Mouse (Mus musculus) right cerebral cortex, adult 2 months (tissue): Measurements from ENCODE around the gene Tmem51.

ENCODE experiments used
- DNase-seq, 2 experiments: peaks; one replicate each; pipeline ENCODE4 v3.0.0; 2021 to 2022; ENCODE audit warnings: low spot score in 2 of 2

Gene Tmem51

GRCm38 (mm10) chr4:142081631-142082283, 2.3 kb downstream of the Tmem51 start:
- DNase-seq = no peak

GRCm38 (mm10) chr4:142080901-142081630, 3.0 kb downstream of the Tmem51 start:
- DNase-seq = peak; percentile 33 to 36

DNA sequence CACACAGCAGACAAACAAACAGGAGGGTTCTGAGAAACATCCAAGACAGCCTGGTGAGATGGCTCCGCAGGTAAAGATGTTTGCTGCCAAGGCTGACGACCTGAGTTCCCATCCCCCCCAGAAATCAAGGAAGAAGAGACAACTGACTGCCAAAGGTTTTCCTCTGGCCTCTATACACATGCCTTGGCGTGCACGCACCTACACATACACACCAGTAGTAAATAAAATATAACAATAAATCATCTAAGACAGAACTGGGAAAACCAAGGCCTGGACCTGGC, 3.7 kb downstream of the Tmem51 start:
- no peak for DNase-seq

DNA sequence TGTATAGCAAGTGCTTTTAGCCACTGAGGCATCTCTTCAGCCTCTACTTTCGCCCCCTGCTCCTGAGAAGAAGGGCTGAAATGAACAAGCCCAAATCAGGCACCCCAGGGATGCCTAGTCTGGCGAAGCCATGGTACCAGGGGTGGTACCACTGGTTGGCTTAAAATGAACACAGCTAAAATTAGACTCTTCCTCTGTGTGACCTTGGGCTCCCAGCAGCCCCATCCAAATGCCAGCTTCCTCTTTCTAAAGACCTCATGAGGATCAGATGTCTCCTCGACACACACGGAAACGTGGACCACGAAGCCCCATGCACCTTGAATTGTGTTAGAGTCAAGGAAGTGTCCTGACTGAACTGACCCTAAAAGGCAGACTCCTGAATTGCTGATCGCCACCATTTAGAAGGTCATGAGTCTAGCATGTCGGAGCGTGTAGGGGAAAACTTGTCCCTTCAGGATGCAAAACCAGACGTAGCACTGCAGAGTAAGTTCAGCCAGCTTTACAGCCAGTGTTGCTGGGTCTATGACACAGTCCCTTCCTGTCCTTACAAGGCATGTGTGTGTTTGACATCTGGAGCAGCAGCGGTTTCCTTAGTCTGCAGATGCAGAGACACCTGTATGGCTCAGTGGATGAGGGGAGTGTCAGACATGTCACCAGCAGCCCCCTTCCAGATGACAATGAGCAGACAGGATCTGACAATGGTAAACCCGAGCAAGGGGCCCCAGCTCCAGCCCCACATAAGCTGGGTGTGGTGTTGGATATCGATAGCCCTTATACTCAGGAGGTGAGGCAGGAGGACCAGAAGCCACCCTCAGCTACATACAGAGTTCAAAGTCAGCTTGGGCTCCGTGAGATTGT, 4.2 kb downstream of the Tmem51 start:
- no peak for DNase-seq

DNA sequence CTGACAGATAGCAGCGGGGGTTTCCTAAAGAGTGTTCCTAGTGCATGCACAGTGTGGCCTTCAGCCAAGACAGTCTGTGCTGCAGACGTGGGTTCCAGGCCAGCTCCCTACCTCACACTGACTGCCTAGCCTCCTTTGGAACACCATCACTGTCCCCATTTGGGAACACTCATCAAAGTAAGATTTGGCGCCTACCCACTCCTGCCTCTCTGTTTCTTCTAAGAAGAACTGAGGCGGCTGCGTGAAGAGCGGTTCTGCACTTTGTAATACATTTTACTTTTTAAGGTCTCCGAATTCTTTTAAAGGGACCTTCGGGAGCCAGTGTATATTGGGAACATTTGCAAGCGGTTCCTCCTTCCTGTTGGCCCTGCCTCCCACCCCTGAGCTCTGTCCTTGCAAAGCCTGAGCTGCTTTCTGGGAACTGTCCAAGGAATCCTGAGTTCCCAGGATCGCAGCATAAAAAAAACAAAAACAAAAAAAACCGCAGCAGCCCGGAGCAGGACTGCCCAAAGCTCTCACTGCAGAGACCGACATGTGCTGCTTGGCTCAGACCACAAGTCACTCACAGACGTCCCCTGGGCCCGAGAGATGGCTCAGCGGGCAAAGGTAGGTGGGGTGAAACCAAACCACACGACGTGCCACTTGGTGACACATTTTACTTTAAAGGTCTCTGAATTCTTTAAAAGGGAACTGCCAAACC, 6.4 kb downstream of the Tmem51 start:
- peak in 1 of 2 experiments; percentile 31 for DNase-seq

GRCm38 (mm10) chr4:142076883-142077282, 7.2 kb downstream of the Tmem51 start:
- no peak for DNase-seq

GRCm38 (mm10) chr4:142075931-142076330, 8.2 kb downstream of the Tmem51 start:
- no peak for DNase-seq

- no peak for DNase-seq
Observed at GRCm38 (mm10) chr4:142074060-142074732, 9.9 kb downstream of the Tmem51 start.

DNA sequence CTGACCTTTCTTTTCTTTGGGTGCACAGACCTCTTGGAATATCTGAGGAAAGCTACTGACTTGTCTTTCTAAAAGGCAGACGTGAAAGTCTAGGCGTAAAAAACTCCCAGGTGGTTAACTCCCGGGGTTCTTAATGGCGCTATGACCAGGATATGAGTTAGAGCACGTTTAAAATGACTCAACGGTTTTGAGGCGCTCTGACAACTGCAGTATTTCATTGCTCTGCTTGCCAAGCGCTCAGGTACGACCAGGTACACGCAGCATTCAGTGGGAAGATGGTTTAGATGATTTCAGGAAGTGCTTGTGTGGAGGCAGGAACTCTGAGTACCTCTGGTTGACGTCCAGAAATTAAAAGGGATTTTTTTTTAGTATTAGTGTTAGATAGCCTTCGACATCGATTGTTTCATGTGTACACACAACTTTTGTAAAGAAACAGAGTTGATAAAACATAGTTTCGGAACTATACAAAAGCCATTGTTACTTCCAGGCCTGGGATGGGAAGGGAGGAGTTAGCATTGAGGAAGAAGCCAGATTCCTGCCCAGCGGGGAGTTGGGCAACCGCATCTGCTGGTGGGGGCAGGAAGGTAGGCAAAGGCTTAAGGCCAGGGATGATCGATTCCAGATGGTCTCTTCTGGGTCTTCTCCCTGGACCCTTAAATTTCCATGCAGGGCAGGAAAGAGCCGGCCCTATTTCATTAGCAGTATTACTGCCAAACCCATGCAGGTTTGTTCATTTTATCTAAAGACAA, 12.7 kb downstream of the Tmem51 start:
- DNase-seq = no peak

GRCm38 (mm10) chr4:142070840-142071239, 13.3 kb downstream of the Tmem51 start:
- no peak for DNase-seq

- no peak for DNase-seq
Observed at GRCm38 (mm10) chr4:142068899-142069812, 14.9 kb downstream of the Tmem51 start.

DNA sequence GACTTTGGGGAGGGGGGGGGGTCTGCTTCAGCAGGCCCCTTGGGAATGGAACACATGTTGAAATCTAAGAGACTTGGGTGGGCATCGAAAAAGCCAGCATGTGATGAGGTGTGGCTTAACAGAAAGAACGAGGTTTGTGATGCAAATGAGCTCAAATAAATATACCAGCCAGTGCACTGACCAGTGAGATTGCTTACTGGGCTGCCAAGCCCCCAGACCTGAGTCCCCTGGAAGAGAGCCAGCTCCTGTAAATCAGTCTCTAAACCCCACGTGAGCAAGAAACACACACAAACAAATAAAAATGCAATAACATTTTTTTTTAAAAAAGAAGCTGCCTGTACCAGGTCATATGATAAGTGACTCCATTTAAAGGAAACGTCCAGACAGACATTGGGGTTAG, 17.5 kb downstream of the Tmem51 start:
- no peak for DNase-seq

- no peak for DNase-seq
Observed at GRCm38 (mm10) chr4:142065835-142066234, 18.3 kb downstream of the Tmem51 start.

- DNase-seq = no peak
Observed at GRCm38 (mm10) chr4:142065270-142065669, 18.8 kb downstream of the Tmem51 start.

- no peak for DNase-seq
Observed at GRCm38 (mm10) chr4:142064582-142065228, 19.4 kb downstream of the Tmem51 start.

DNA sequence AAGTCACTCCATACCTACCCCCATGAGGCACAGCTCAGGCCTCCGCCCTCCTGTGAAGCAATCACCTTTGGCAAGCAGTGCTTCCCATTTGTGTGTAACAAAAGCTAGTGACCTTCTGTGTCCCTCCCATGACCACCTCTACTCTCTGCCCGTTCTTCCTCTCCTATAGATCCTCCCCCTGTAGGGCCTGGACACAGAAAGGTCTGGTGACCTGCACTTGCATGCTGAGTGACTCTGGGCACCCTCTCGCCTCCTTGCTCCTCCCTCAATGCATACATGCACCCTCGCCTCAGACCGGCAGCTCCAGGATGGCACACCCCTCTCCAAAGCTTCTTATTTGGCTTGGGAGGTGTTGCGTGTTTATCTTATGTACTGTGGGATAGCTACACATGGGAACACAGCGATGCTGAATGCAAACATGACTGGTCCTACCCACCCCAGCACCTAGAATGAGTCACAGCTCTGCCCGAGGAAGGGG, 21.0 kb downstream of the Tmem51 start:
- no peak for DNase-seq

DNA sequence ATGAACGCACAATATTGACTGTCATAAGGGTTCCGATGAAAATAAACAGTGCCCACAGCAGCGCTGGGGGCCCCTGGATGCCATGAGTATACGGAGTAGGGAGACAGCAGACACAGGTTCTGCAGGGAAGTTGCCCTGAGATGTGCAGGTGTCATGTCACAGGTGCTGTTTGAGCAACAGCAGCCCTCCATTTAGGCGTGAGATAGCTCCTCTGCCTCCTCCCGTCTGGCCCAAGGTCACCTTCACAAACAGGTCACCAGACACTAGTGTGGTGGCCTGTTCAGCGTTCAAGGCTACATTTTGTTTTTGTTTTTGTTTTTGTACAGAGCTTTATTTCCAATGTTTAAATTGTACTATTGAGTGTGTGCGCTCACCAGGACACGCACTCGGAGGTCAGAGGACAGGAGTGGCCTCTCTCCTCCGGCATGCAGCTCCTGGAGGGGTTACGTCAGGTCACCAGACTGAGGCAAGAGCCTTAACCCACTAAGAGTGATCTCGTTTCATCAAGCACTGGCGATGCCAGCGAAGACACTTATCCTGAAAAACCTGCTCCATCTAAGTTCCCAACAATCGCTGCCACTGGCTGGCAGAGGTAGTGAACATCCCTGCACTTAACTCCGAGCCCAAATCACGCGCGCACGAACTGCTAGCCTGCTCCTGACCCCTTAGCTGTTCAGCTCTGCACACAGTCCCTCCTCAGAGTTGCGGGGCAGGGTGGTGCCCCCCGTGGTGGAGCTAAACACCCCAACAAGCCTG, 22.4 kb downstream of the Tmem51 start:
- DNase-seq = no peak
